Mouse (Mus musculus) heart, embryonic 11.5 days (tissue): Measurements from ENCODE around the gene Poc5. TPM values are rescaled to one million over a fixed set of nuclear protein-coding genes. Genes with fewer than 3 reads are reported as not detected.
A peak's percentile ranks its signal among the peaks of the same experiment; 100 is the strongest.

Experiments
- ATAC-seq: fragments of 200-750 bp; cut with Nextera tagmentation; replicated peaks from 2 replicates; pipeline ENCODE4 v1.8.0; 2017; ENCODE audit warnings: moderate library complexity; ENCODE audit not compliant: insufficient number of reproducible peaks, low FRiP score, low TSS enrichment
- H3K27ac ChIP-seq: fragments of 300-500 bp; sonication (generic); 2 replicates; pipeline ENCODE4 v1.5.1; 2014; ENCODE audit warnings: mild to moderate bottlenecking, low read depth, low read length
- H3K27me3 ChIP-seq: fragments of 300-500 bp; sonication (generic); 2 replicates; pipeline ENCODE4 v1.6.1; 2014; ENCODE audit warnings: mild to moderate bottlenecking, low read length, mixed read lengths; ENCODE audit not compliant: control insufficient read depth, insufficient read depth
- H3K36me3 ChIP-seq: fragments of 300-500 bp; sonication (generic); 2 replicates; pipeline ENCODE4 v1.6.1; 2014; ENCODE audit warnings: mild to moderate bottlenecking, low read length, moderate library complexity, mixed read lengths; ENCODE audit not compliant: control insufficient read depth, insufficient read depth
- H3K4me1 ChIP-seq: fragments of 300-500 bp; sonication (generic); 2 replicates; pipeline ENCODE4 v1.6.1; 2014; ENCODE audit warnings: low read length; ENCODE audit not compliant: control insufficient read depth, insufficient read depth
- H3K4me2 ChIP-seq: fragments of 300-500 bp; sonication (generic); 2 replicates; pipeline ENCODE4 v1.6.1; 2014; ENCODE audit warnings: mild to moderate bottlenecking, moderate library complexity
- H3K4me3 ChIP-seq: fragments of 300-500 bp; sonication (generic); 2 replicates; pipeline ENCODE4 v1.5.1; 2014; ENCODE audit warnings: low read depth, low read length
- H3K9ac ChIP-seq: fragments of 300-500 bp; sonication (generic); 2 replicates; pipeline ENCODE4 v1.6.1; 2014; ENCODE audit warnings: mild to moderate bottlenecking, low read depth, low read length, moderate library complexity
- H3K9me3 ChIP-seq: fragments of 300-500 bp; sonication (generic); replicated peaks from 2 replicates; pipeline ENCODE4 v1.6.1; 2016; ENCODE audit warnings: low read length; ENCODE audit not compliant: control insufficient read depth
- WGBS: fragments of 180-500 bp; shearing (Covaris S2); extraction: QIAGEN DNeasy Blood & Tissue Kit; methylation state at CpG from one replicate; pipeline ENCODE4 v1.1.7; 2014; ENCODE audit not compliant: insufficient replicate concordance; 5-methylcytosine and 5-hydroxymethylcytosine counted together
- polyA plus RNA-seq: library from polyadenylated mRNA; unstranded; fragments of >200 nt; fragmentation: Nextera tagmentation; extraction: Ambion mirVana; gene quantifications from 2 replicates; pipeline ENCODE4 v1.2.1, GENCODE M21; 2014

The Poc5 gene
- polyA plus RNA-seq = 13.0 and 13.5 TPM in 2 replicates

DNA sequence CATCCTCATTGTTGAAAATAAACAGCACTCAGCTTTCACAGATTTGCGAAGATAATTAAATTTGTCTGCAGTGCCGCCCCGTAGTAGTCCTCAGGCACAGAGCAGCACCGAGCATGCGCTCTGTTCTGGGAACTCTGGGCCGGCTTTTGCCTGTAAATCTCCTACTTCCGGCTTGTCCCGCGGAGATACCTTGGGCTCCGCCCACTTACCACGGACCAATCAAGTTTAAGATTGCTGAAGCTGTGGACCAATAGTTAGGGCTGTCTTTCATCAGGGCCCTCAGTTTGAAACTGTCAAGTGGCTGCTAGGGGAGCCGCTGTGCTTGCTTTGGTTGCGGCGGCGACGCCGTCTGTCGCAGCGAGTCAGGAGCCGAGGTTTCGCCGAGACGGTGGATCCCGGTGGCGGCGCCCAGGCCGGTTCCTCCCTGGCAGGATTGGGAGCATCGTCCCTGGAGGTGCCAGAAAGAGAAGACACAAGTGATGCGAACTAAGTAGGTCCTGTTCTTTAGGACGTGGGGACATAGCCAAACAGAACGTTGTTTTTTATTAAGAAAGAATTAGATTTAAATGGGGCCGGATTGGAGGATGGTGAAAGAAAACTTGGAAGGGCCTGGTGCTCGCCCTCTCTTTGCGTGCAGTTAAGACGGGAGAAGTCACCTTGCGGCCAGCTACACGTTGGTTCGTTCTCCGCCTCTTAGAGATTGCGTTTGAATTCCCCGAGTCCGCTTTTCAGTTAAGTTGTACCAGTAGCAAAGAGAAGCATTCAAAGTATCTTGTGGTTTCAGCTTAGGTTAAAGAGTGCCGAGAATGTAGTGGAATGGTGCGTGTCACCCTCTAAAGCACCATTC is at the start of gene Poc5:
Gene Poc5 (plus strand): TSS at position 253 of the 847 bp plus-strand sequence.
- Histone ChIP-seq H3K27me3 (no peaks in the 10 kb centered on the region), H3K36me3 (0 out of 2 replicates have a peak, but pooled peaks cover 3% of the 10 kb centered on the region), H3K4me2 (peak within 1 kb of the TSS; percentile 84), H3K4me3 (peak within 1 kb of the TSS; percentile 75), H3K9me3 (no peaks in the 10 kb centered on the region), H3K27ac (peak within 1 kb of the TSS; percentile 29; the same call in 1 of the 2 replicates), H3K4me1 (peaks cover 10% of the 10 kb centered on the region; the same call in 1 of the 2 replicates), H3K9ac (peak within 1 kb of the TSS; percentile 82)
- peak; percentile 99 for ATAC-seq
- WGBS = under 1% methylated on average over 44 of the region's 44 CpGs

DNA sequence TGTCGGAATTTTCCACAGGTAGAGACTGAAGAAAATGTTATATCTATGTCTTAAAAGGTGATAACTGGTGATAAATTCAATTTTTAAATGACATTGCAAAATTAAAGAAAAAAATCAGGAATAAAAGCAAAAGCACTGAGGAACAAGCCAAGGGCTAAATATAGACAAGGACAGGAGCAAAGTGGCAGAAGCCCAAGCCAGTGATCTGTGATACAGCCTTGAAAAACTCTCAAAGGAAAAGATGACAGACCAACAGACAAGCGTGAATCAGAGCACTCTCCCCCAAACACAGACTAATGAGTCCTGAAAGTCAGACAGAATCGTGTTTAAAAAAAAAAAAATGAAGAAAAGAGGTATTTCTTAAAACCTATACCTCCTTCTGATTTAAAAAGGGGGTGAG is 46.6 kb upstream of the Poc5 start:
- 53% methylated on average over 3 of the region's 3 CpGs for WGBS
- Histone ChIP-seq H3K4me1 (no peaks in the 10 kb centered on the region), H3K9ac (no peak overlapping the region), H3K27me3 (no peaks in the 10 kb centered on the region), H3K4me2 (no peak overlapping the region), H3K4me3 (no peak overlapping the region), H3K27ac (no peak overlapping the region), H3K36me3 (no peaks in the 10 kb centered on the region), H3K9me3 (no peaks in the 10 kb centered on the region)
- ATAC-seq = no peak

DNA sequence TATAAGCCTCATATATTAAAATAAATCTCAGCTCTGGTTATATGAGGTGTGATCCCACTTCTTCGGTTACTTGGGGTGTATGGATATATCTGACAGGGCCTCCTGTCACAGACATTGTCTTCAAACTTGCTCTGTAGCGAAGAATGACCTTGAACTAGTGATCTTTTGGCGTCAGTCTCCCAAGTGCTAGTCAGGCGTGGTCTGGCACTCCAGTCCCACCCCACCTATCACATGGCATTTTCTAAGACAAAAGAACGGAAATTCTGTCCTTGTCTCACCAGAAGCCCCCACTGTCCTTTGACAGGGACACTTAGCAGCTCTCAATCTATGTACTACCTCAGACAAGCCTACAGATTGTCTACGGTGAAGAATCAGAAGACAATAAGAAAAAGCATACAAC is 43.3 kb upstream of the Poc5 start:
- no peak for ATAC-seq
- Histone ChIP-seq H3K9ac (no peak overlapping the region), H3K27ac (no peak overlapping the region), H3K4me1 (no peaks in the 10 kb centered on the region), H3K36me3 (no peaks in the 10 kb centered on the region), H3K4me3 (no peak overlapping the region), H3K27me3 (no peaks in the 10 kb centered on the region), H3K9me3 (no peaks in the 10 kb centered on the region), H3K4me2 (no peak overlapping the region)
- 61% methylated on average over 6 of the region's 6 CpGs for WGBS

DNA sequence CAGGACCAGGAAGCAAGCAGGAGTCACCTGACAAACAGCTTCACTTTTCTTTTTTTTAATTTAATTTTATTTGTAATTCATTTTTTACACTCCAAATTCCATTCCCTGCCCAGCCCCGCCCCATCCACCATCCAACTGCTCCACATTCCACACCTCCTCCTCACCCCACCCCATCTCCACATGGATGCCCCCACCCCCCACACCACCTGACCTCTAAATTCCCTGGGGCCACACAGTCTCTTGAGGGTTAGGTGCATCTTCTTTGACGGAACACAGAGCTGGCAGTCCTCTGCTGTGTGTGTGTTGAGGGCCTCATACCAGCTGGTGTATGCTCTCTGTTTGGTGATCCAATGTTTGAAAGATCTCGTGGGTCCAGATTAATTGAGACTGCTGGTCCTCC is 41.5 kb upstream of the Poc5 start:
- H3K36me3 ChIP-seq = no peaks in the 10 kb centered on the region
- no peaks in the 10 kb centered on the region for H3K4me1 ChIP-seq
- H3K4me2 ChIP-seq = no peak overlapping the region
- H3K9ac ChIP-seq = no peak overlapping the region
- no peaks in the 10 kb centered on the region for H3K27me3 ChIP-seq
- no peaks in the 10 kb centered on the region for H3K9me3 ChIP-seq
- no peak overlapping the region for H3K27ac ChIP-seq
- no peak overlapping the region for H3K4me3 ChIP-seq
- ATAC-seq = no peak
- 37% methylated on average over 3 of the region's 3 CpGs for WGBS

DNA sequence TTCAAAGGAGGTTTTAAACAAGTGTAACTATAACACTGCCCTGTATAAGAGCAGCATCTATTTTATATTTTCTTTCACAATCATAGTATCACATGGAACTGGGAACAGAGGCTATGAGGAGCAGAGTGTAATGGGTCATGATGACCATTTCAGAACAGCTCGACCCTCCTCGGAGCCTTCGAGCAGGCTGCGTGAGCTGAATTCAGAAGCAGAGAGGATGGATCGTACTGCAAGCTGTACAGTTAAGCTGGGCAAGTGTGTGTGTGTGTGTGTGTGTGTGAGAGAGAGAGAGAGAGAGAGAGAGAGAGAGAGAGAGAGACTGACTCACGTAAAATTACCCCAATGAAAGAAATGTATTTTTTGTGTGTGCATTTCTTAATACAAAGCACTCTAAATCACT is 37.9 kb upstream of the Poc5 start:
- no peak for ATAC-seq
- H3K27ac ChIP-seq = no peak overlapping the region
- no peaks in the 10 kb centered on the region for H3K4me1 ChIP-seq
- no peaks in the 10 kb centered on the region for H3K27me3 ChIP-seq
- H3K4me2 ChIP-seq = no peak overlapping the region
- no peaks in the 10 kb centered on the region for H3K9me3 ChIP-seq
- H3K4me3 ChIP-seq = no peak overlapping the region
- H3K36me3 ChIP-seq = no peaks in the 10 kb centered on the region
- H3K9ac ChIP-seq = no peak overlapping the region
- WGBS = 86% methylated on average over 6 of the region's 6 CpGs

DNA sequence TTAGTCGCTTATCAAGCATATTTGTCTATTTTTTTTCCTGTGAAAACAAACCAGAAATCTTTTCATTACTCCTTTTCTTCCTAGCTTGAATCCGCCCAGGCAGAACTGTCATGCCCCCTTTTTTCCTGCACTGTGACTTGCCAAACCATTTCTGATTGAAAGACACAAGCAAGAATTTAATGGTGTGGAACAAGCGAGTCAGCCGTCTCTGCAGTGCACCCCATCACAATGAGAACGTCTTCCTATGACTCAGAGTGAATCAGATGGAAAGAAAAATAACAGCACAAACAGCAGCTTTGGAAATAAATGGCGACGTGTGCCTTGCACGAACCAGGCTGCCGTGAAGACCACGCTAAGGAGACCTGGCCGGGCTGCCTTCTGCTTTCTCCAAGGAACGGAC is 36.8 kb upstream of the Poc5 start:
- Histone ChIP-seq H3K9ac (no peak overlapping the region), H3K4me2 (no peak overlapping the region), H3K27ac (no peak overlapping the region), H3K4me3 (no peak overlapping the region), H3K36me3 (no peaks in the 10 kb centered on the region), H3K27me3 (no peaks in the 10 kb centered on the region), H3K4me1 (no peaks in the 10 kb centered on the region), H3K9me3 (no peaks in the 10 kb centered on the region)
- no peak for ATAC-seq
- 76% methylated on average over 12 of the region's 12 CpGs for WGBS

DNA sequence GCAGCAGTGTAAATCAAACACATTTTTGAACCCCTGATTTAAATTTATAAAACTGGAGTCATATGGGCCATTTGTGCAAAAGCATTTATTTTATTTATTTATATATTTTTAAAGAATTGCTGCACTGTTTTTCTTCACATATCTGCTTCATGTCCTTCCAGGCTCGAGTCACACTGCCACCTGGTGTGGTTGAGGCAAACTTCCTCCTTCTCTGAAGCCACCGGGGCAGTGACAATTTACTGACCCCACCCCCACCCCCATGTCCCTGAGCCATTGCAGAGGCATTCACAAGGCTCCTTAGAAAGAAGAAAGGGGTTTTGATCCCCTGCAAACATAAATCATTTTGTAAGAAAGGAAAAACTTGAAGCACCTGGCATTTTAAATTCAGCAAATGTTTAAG is 12.6 kb upstream of the Poc5 start:
- 1% methylated on average over 2 of the region's 2 CpGs for WGBS
- Histone ChIP-seq H3K36me3 (no peaks in the 10 kb centered on the region), H3K9ac (no peak overlapping the region), H3K4me2 (no peak overlapping the region), H3K27me3 (no peaks in the 10 kb centered on the region), H3K9me3 (no peaks in the 10 kb centered on the region), H3K4me3 (no peak overlapping the region), H3K27ac (no peak overlapping the region), H3K4me1 (no peaks in the 10 kb centered on the region)
- ATAC-seq = no peak

DNA sequence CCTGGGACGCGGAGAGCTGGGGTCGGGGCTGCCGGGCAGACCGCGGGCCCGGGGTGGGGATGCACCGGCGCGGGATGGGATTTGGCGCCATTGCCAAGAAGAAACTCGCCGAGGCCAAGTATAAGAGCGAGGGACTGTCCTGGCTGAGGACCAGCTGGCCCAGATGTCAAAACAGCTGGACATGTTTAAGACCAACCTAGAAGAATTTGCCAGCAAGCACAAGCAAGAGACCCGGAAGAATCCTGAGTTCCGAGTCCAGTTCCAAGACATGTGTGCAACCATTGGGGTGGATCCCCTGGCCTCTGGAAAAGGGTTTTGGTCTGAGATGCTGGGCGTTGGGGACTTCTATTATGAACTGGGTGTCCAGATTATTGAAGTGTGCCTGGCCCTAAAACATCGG is 11.2 kb upstream of the Poc5 start:
- no peak for ATAC-seq
- Histone ChIP-seq H3K27me3 (no peaks in the 10 kb centered on the region), H3K4me3 (no peak overlapping the region), H3K4me2 (no peak overlapping the region), H3K9me3 (no peaks in the 10 kb centered on the region), H3K9ac (no peak overlapping the region), H3K27ac (no peak overlapping the region), H3K36me3 (no peaks in the 10 kb centered on the region), H3K4me1 (no peaks in the 10 kb centered on the region)
- 90% methylated on average over 18 of the region's 18 CpGs for WGBS

DNA sequence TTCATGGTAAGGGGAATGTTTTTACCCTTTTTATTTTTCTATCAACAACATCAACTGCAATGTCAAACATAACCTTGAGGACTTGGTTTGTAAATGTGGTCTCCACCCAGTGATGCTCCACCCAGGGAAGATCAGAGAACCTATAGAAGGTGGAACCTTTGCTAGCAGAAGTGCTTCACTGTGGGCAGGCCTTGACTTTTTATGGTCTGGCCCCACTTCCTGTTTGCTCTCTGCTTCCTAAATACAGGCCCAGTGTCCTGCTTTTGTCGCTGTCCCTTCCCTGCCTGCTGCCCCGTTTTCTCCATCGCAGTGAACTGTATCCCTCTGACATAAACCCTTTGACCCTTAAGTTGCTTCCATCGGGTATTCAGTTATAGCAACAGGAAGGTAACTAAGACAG is 10.2 kb upstream of the Poc5 start:
- Histone ChIP-seq H3K4me3 (no peak overlapping the region), H3K9ac (no peak overlapping the region), H3K4me1 (no peaks in the 10 kb centered on the region), H3K27ac (no peak overlapping the region), H3K9me3 (no peaks in the 10 kb centered on the region), H3K4me2 (no peak overlapping the region), H3K36me3 (no peaks in the 10 kb centered on the region), H3K27me3 (no peaks in the 10 kb centered on the region)
- 58% methylated on average over 4 of the region's 4 CpGs for WGBS
- no peak for ATAC-seq
